Mouse (Mus musculus) liver, embryonic 14 days (tissue): ENCODE results near the gene Cmtm2a. TPM values are rescaled to one million over a fixed set of nuclear protein-coding genes. Genes with fewer than 3 reads are reported as not detected.

ENCODE experiments used
- polyA plus RNA-seq: library from polyadenylated mRNA; depleted of rRNA; stranded (reverse); fragments of >200 nt; gene quantifications from 2 replicates; pipeline ENCODE4 v1.2.3, GENCODE M21; 2012; rRNA removed

The Cmtm2a gene
- not detected in 2 replicates for polyA plus RNA-seq

GRCm38 (mm10) chr8:104293081-104293480 is at the start of gene Cmtm2a:
Gene Cmtm2a, minus strand, starts transcription at chr8:104293181.

GRCm38 (mm10) chr8:104339229-104339982 is 46.4 kb upstream of the Cmtm2a start, which contains the start of gene Cmtm3:
Gene Cmtm3, plus strand, starts transcription at chr8:104339410.

GRCm38 (mm10) chr8:104321930-104322329 is 28.9 kb upstream of the Cmtm2a start, which contains the start of gene Cmtm2b:
Gene Cmtm2b, plus strand, starts transcription at chr8:104322230.

GRCm38 (mm10) chr8:104321267-104321666 is 28.3 kb upstream of the Cmtm2a start, which contains the start of gene Gm11020:
Gene Gm11020, plus strand, starts transcription at chr8:104321567.

GRCm38 (mm10) chr8:104309441-104310155 is 16.6 kb upstream of the Cmtm2a start, which contains the start of the genes Gm45711 and Cmtm1:
Gene Gm45711, minus strand, starts transcription at chr8:104310081.
Gene Cmtm1, minus strand, starts transcription at chr8:104310145.

GRCm38 (mm10) chr8:104250439-104251367 is 42.3 kb downstream of the Cmtm2a start, which contains the start of gene Cklf:
Gene Cklf, plus strand, starts transcription at chr8:104250861.

GRCm38 (mm10) chr8:104248276-104248675 is 44.7 kb downstream of the Cmtm2a start, which contains the start of gene Tk2:
Gene Tk2, minus strand, starts transcription at chr8:104248558.

Other genes starting within 250 kb of the Cmtm2a start
- 11.1 and 12.2 TPM in 2 replicates for gene Cdh5, start 191.6 kb downstream of the Cmtm2a start, polyA plus RNA-seq
- 0.02 and 0.03 TPM in 2 replicates for gene Bean1, start 122.7 kb downstream of the Cmtm2a start, polyA plus RNA-seq
- gene Tk2, start 44.6 kb downstream of the Cmtm2a start, polyA plus RNA-seq = 3.5 and 4.3 TPM in 2 replicates
- gene Cklf, start 42.3 kb downstream of the Cmtm2a start, polyA plus RNA-seq = 12.9 and 13.1 TPM in 2 replicates
- not detected in 2 replicates for gene Gm45711, start 16.9 kb upstream of the Cmtm2a start, polyA plus RNA-seq
- not detected in 2 replicates for gene Cmtm1, start 17.0 kb upstream of the Cmtm2a start, polyA plus RNA-seq
- not detected in 2 replicates for gene Gm11020, start 28.4 kb upstream of the Cmtm2a start, polyA plus RNA-seq
- gene Cmtm2b, start 29.0 kb upstream of the Cmtm2a start, polyA plus RNA-seq = not detected in 2 replicates
- 11.8 and 14.0 TPM in 2 replicates for gene Cmtm3, start 46.2 kb upstream of the Cmtm2a start, polyA plus RNA-seq
- gene Cmtm4, start 102.6 kb upstream of the Cmtm2a start, polyA plus RNA-seq = 1.7 and 2.1 TPM in 2 replicates
- gene Dync1li2, start 149.9 kb upstream of the Cmtm2a start, polyA plus RNA-seq = 10.9 and 11.0 TPM in 2 replicates
- gene Terb1, start 216.7 kb upstream of the Cmtm2a start, polyA plus RNA-seq = 0.01 and 0.02 TPM in 2 replicates
- gene Nae1, start 241.5 kb upstream of the Cmtm2a start, polyA plus RNA-seq = 26.9 and 27.7 TPM in 2 replicates
- gene Car7, start 241.5 kb upstream of the Cmtm2a start, polyA plus RNA-seq = 3.9 and 4.9 TPM in 2 replicates